Mouse (Mus musculus): ENCODE results near the gene Nfkbib.

GRCm38 (mm10) chr7:28811640-28812275 lies 44.4 kb upstream of the Nfkbib start:
- TF ChIP-seq POLR2A (IDR thresholded peaks at IDR 0.05; ENCODE audit: insufficient read depth, low read depth, low read length) (no peak), CTCF (IDR thresholded peaks at IDR 0.05; ENCODE audit: insufficient read depth, low read depth, low read length) (no peak)

Measured in olfactory bulb, adult 2 months (tissue).